Comparison of ENCODE assay signal across 8 mouse cellular contexts in genomic region chr3:54155639-54156315, GRCm38 (mm10). TPM values are rescaled to one million over a fixed set of nuclear protein-coding genes. Genes with fewer than 3 reads are reported as not detected.
DNase-seq lines count a peak whose midpoint lies in the region; ATAC-seq and TF ChIP-seq lines count a peak whose summit lies in the region.

Trpc4 (plus strand) TSS chr3:54156035.

- no peak for TF ChIP-seq CTCF in lung, adult 2 months (IDR thresholded peaks at IDR 0.05; ENCODE audit: insufficient read depth, low read length)

- DNase-seq in lung, postnatal 10 days, result peak; percentile 3
- DNase-seq in lung, adult 2 months, result no peak
- DNase-seq in forebrain, embryonic 11.5 days (ENCODE audit: low spot score), result peak; percentile 75
- DNase-seq in adrenal gland, postnatal 25 days, result no peak
- no peak for DNase-seq in urinary bladder, adult 18-20 months (ENCODE audit: low spot score in 2 of 2)

- H3K4me3 ChIP-seq in lung, adult 2 months (replicated peaks; ENCODE audit: extremely low read depth, low read depth, low read length), result no peak within 1 kb of the TSS
- peak within 1 kb of the TSS; percentile 47 for H3K4me3 ChIP-seq in forebrain, embryonic 11.5 days (ENCODE audit: low read depth, low read length)
- H3K4me3 ChIP-seq in intestine, embryonic 15.5 days (replicated peaks), result peak within 1 kb of the TSS; percentile 41
- no peak within 1 kb of the TSS for H3K4me3 ChIP-seq in liver, embryonic 15.5 days (replicated peaks)
- peak within 1 kb of the TSS; percentile 47 for H3K4me3 ChIP-seq in stomach, embryonic 15.5 days (replicated peaks)

- whole genome bisulfite sequencing in lung, adult 2 months, result under 1% methylated on average over 36 of the region's 36 CpGs
- WGBS in forebrain, embryonic 11.5 days, result under 1% methylated on average over 36 of the region's 36 CpGs
- under 1% methylated on average over 36 of the region's 36 CpGs for WGBS in intestine, embryonic 15.5 days
- 3% methylated on average over 36 of the region's 36 CpGs for WGBS in liver, embryonic 15.5 days (ENCODE audit: insufficient replicate concordance)
- under 1% methylated on average over 36 of the region's 36 CpGs for WGBS in stomach, embryonic 15.5 days

- no peaks in the 10 kb centered on the region for H3K4me1 ChIP-seq in lung, adult 2 months (ENCODE audit: control insufficient read depth, insufficient read depth, low read length)
- no peaks in the 10 kb centered on the region; the same call in 1 of the 2 replicates for H3K4me1 ChIP-seq in forebrain, embryonic 11.5 days (replicated peaks; ENCODE audit: control insufficient read depth, insufficient read depth, low read length)
- H3K4me1 ChIP-seq in intestine, embryonic 15.5 days (replicated peaks), result peaks cover 12% of the 10 kb centered on the region
- no peaks in the 10 kb centered on the region for H3K4me1 ChIP-seq in liver, embryonic 15.5 days (replicated peaks)
- H3K4me1 ChIP-seq in stomach, embryonic 15.5 days, result peaks cover 16% of the 10 kb centered on the region

- no peak within 1 kb of the TSS for H3K27ac ChIP-seq in forebrain, embryonic 11.5 days (ENCODE audit: low read depth, low read length)
- H3K27ac ChIP-seq in intestine, embryonic 15.5 days, result no peak within 1 kb of the TSS
- no peak within 1 kb of the TSS for H3K27ac ChIP-seq in liver, embryonic 15.5 days (replicated peaks)
- H3K27ac ChIP-seq in stomach, embryonic 15.5 days, result no peak within 1 kb of the TSS

- no peaks in the 10 kb centered on the region for H3K36me3 ChIP-seq in forebrain, embryonic 11.5 days (ENCODE audit: control insufficient read depth, insufficient read depth, low read length)
- H3K36me3 ChIP-seq in intestine, embryonic 15.5 days, result no peaks in the 10 kb centered on the region
- H3K36me3 ChIP-seq in liver, embryonic 15.5 days (replicated peaks), result no peaks in the 10 kb centered on the region
- H3K36me3 ChIP-seq in stomach, embryonic 15.5 days, result no peaks in the 10 kb centered on the region

- peak within 1 kb of the TSS; percentile 53 for H3K9ac ChIP-seq in forebrain, embryonic 11.5 days (ENCODE audit: low read length)
- peak within 1 kb of the TSS; percentile 28 for H3K9ac ChIP-seq in intestine, embryonic 15.5 days
- no peak within 1 kb of the TSS for H3K9ac ChIP-seq in liver, embryonic 15.5 days
- no peak within 1 kb of the TSS for H3K9ac ChIP-seq in stomach, embryonic 15.5 days

- ATAC-seq in forebrain, embryonic 11.5 days (replicated peaks; ENCODE audit: low FRiP score), result peak; percentile 76
- ATAC-seq in intestine, embryonic 15.5 days, result peak; percentile 65
- no peak for ATAC-seq in liver, embryonic 15.5 days (ENCODE audit: insufficient read depth)
- ATAC-seq in stomach, embryonic 15.5 days (ENCODE audit: insufficient read depth, low FRiP score, low read depth), result peak; percentile 63

- no peak for TF ChIP-seq POLR2A in lung, adult 2 months (IDR thresholded peaks at IDR 0.05; ENCODE audit: borderline replicate concordance, extremely low read depth, low read depth, low read length)

- H3K27me3 ChIP-seq in forebrain, embryonic 11.5 days (ENCODE audit: control insufficient read depth, insufficient read depth, low read length), result peaks cover 7% of the 10 kb centered on the region; the same call in 1 of the 2 replicates
- peaks cover 15% of the 10 kb centered on the region for H3K27me3 ChIP-seq in intestine, embryonic 15.5 days (replicated peaks)
- peaks cover 29% of the 10 kb centered on the region for H3K27me3 ChIP-seq in liver, embryonic 15.5 days
- H3K27me3 ChIP-seq in stomach, embryonic 15.5 days (replicated peaks), result peaks cover 21% of the 10 kb centered on the region

- peak within 1 kb of the TSS; percentile 97 for H3K4me2 ChIP-seq in forebrain, embryonic 11.5 days (ENCODE audit: low read depth, low read length, severe bottlenecking)
- H3K4me2 ChIP-seq in intestine, embryonic 15.5 days (replicated peaks), result peak within 1 kb of the TSS; percentile 83
- H3K4me2 ChIP-seq in liver, embryonic 15.5 days, result peak within 1 kb of the TSS; percentile 23
- H3K4me2 ChIP-seq in stomach, embryonic 15.5 days, result peak within 1 kb of the TSS; percentile 92

- H3K9me3 ChIP-seq in forebrain, embryonic 11.5 days (ENCODE audit: control insufficient read depth, low read length), result no peaks in the 10 kb centered on the region
- H3K9me3 ChIP-seq in intestine, embryonic 15.5 days, result no peaks in the 10 kb centered on the region
- H3K9me3 ChIP-seq in liver, embryonic 15.5 days (replicated peaks), result no peaks in the 10 kb centered on the region
- no peaks in the 10 kb centered on the region for H3K9me3 ChIP-seq in stomach, embryonic 15.5 days

RNA-seq across cellular contexts. Expression of gene Trpc4, which starts in this region (rescaled TPM):
- polyA plus RNA-seq in lung, adult 2 months (2012; rRNA removed), result 0.05 TPM in 1 of 2 replicates, not detected in the other
- 1.2 and 1.5 TPM in 2 replicates for polyA plus RNA-seq in forebrain, embryonic 11.5 days (2014; fragmentation: Nextera tagmentation; extraction: Ambion mirVana)
- 2.7 and 3.3 TPM in 2 replicates for polyA plus RNA-seq in intestine, embryonic 15.5 days (2015; fragmentation: Nextera tagmentation; extraction: Ambion mirVana)
- polyA plus RNA-seq in liver, embryonic 15.5 days (2015; fragmentation: Nextera tagmentation; extraction: Ambion mirVana), result not detected in 2 replicates
- polyA plus RNA-seq in stomach, embryonic 15.5 days (2015; fragmentation: Nextera tagmentation; extraction: Ambion mirVana), result 1.8 and 2.2 TPM in 2 replicates
- 0.29 and 0.49 TPM in 2 replicates for total RNA-seq in adrenal gland, postnatal 25 days (2021)

Comparison
In these comparisons a context has a peak if more than half of its experiments do, and no peak if none do; other contexts are left out.
1. DNase-seq: peak in lung, postnatal 10 days (single experiment) and forebrain, embryonic 11.5 days (single experiment); none in lung, adult 2 months (single experiment), adrenal gland, postnatal 25 days (single experiment) and urinary bladder, adult 18-20 months (0 of 2).
2. H3K4me3 ChIP-seq: peak in forebrain, embryonic 11.5 days (single experiment), intestine, embryonic 15.5 days (single experiment) and stomach, embryonic 15.5 days (single experiment); none in lung, adult 2 months (single experiment) and liver, embryonic 15.5 days (single experiment).
3. H3K4me2 ChIP-seq: peak in every context shown above with its lines; median percentile 97 in forebrain, embryonic 11.5 days; 92 in stomach, embryonic 15.5 days; 83 in intestine, embryonic 15.5 days; 23 in liver, embryonic 15.5 days.
4. H3K9ac ChIP-seq: peak in forebrain, embryonic 11.5 days (single experiment) and intestine, embryonic 15.5 days (single experiment); none in liver, embryonic 15.5 days (single experiment) and stomach, embryonic 15.5 days (single experiment).